Mouse (Mus musculus) embryonic facial prominence, embryonic 11.5 days (tissue): ENCODE measurements around the gene Zfyve16. TPM values are rescaled to one million over a fixed set of nuclear protein-coding genes. Genes with fewer than 3 reads are reported as not detected.

Experiments
- ATAC-seq: fragments of 200-750 bp; cut with Nextera tagmentation; replicated peaks from 2 replicates; pipeline ENCODE4 v1.8.0; 2017; ENCODE audit warnings: low read depth; ENCODE audit not compliant: insufficient number of reproducible peaks, low FRiP score, low TSS enrichment
- DNase-seq: peaks from one replicate; pipeline ENCODE4 v3.0.0-alpha.2; 2015; ENCODE audit warnings: low spot score
- H3K27ac ChIP-seq: fragments of 300-500 bp; sonication (generic); replicated peaks from 2 replicates; pipeline ENCODE4 v1.5.1; 2014; ENCODE audit warnings: mild to moderate bottlenecking, low read depth, low read length, control low read depth
- H3K27me3 ChIP-seq: fragments of 300-500 bp; sonication (generic); 2 replicates; pipeline ENCODE4 v1.6.1; 2014; ENCODE audit warnings: mild to moderate bottlenecking, low read length, moderate library complexity, mixed read lengths; ENCODE audit not compliant: control insufficient read depth, insufficient read depth
- H3K36me3 ChIP-seq: fragments of 300-500 bp; sonication (generic); replicated peaks from 2 replicates; pipeline ENCODE4 v1.6.1; 2014; ENCODE audit warnings: low read depth, mild to moderate bottlenecking, low read length, moderate library complexity, mixed read lengths; ENCODE audit not compliant: control insufficient read depth, insufficient read depth
- H3K4me1 ChIP-seq: fragments of 300-500 bp; sonication (generic); 2 replicates; pipeline ENCODE4 v1.6.1; 2014; ENCODE audit warnings: low read length, mixed read lengths; ENCODE audit not compliant: control insufficient read depth, insufficient read depth
- H3K4me2 ChIP-seq: fragments of 300-500 bp; sonication (generic); 2 replicates; pipeline ENCODE4 v1.6.1; 2014; ENCODE audit warnings: low read depth, mild to moderate bottlenecking, control low read depth, low read length, moderate library complexity
- H3K4me3 ChIP-seq: fragments of 300-500 bp; sonication (generic); 2 replicates; pipeline ENCODE4 v1.5.1; 2014; ENCODE audit warnings: low read depth, low read length, control low read depth
- H3K9ac ChIP-seq: fragments of 300-500 bp; sonication (generic); replicated peaks from 2 replicates; pipeline ENCODE4 v1.6.1; 2014; ENCODE audit warnings: mild to moderate bottlenecking, control low read depth, low read length
- H3K9me3 ChIP-seq: fragments of 300-500 bp; sonication (generic); replicated peaks from 2 replicates; pipeline ENCODE4 v1.6.1; 2016; ENCODE audit warnings: mild to moderate bottlenecking, low read length, inconsistent platforms, mixed read lengths; ENCODE audit not compliant: control insufficient read depth
- WGBS: fragments of 180-500 bp; shearing (Covaris S2); extraction: QIAGEN DNeasy Blood & Tissue Kit; methylation state at CpG from one replicate; pipeline ENCODE4 v1.1.7; 2014; 5-methylcytosine and 5-hydroxymethylcytosine counted together
- polyA plus RNA-seq: library from polyadenylated mRNA; unstranded; fragments of >200 nt; fragmentation: Nextera tagmentation; extraction: Ambion mirVana; gene quantifications from 2 replicates; pipeline ENCODE4 v1.2.1, GENCODE M21; 2014

Zfyve16 gene
- polyA plus RNA-seq, 1 experiment from 2014 or later, result 18.5 TPM

DNA sequence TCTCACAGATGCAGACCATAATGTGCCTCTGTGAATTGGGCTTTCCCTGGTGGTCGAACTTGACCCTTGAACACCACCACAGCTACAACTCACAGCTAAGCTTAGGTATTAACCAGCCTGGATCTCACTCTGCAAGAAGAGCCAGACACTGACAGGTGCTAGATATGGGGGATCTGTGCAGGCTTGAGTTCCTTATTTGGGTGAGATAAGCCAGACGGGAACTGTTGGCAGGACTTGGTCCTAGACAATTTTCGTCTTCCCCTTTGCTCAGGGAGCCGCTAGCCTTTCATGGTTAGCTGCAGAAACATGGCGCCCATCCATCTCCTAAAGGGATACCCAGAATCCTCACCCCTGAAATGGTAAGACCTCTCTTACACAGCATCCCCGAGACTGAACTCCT is 10.3 kb upstream of the Zfyve16 start:
- Histone ChIP-seq H3K4me2 (no peak overlapping the region), H3K4me3 (no peak overlapping the region), H3K27me3 (no peaks in the 10 kb centered on the region), H3K9ac (no peak overlapping the region), H3K9me3 (no peaks in the 10 kb centered on the region), H3K36me3 (no peaks in the 10 kb centered on the region), H3K4me1 (no peaks in the 10 kb centered on the region), H3K27ac (no peak overlapping the region)
- ATAC-seq (no peak), DNase-seq (no peak)
- WGBS, result 81% methylated on average over 6 of the region's 6 CpGs

DNA sequence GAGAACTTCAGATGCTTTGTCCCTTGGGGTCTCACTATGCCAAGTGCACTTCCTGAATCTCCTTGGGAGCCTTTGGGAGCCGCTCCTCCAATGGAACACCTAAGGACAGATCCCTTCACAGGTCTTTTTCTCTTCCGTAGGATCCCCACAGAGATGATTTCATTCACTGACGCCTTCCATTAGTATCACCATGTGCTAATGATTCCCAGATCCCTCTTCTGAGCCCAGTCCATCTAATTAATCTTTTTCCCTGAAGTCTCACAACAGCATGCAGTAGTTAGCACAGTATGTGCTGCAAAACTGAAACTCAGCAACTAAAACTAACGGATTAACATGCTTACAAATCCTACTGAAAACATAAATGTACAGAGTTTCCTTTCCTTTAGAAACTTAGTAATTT is 8.5 kb upstream of the Zfyve16 start:
- no peak for DNase-seq
- Histone ChIP-seq H3K4me1 (no peaks in the 10 kb centered on the region), H3K9ac (no peak overlapping the region), H3K9me3 (no peaks in the 10 kb centered on the region), H3K27me3 (no peaks in the 10 kb centered on the region), H3K4me3 (no peak overlapping the region), H3K27ac (no peak overlapping the region), H3K36me3 (no peaks in the 10 kb centered on the region), H3K4me2 (no peak overlapping the region)
- no peak for ATAC-seq
- WGBS, result 48% methylated on average over 4 of the region's 4 CpGs

DNA sequence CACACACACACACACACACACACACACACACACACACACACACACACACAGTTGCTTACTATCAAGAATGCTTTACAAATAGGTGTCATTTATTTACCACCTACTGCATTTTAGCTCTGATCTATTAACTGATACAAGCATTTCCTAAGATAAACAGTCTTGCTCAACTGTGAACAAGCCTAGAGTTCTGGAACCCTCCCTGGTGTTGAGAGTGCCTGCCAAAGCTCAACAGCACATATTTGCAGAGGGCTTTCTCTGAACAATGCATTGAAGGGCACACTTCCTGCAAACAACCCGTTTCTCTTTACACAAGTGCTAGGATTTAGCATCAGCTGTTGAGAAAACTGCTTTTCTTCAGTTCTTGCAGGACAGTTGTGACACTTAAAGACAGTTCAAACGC is 3.1 kb upstream of the Zfyve16 start:
- H3K4me1 ChIP-seq, result no peaks in the 10 kb centered on the region
- WGBS, result 54% methylated on average over 2 of the region's 2 CpGs

DNA sequence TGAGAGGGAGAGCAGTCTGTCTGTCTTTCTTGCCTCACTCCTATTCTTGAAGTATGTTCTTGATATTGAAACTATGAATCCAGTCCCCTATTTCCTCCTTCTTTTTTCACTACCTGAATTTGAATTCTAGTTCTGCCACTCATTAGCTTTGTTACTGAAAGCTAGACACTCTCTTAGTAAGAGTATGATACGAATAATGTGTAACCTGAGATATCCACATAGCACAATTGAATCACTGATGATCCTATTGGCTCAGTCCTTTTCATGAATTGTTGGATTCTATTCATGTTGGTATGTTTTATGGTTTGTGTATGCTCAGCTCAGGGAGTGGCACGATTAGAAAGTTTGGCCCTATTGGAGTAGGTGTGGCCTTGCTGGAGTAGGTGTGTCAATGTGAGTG is 1.5 kb upstream of the Zfyve16 start:
- H3K9me3 ChIP-seq, result no peaks in the 10 kb centered on the region
- no peak overlapping the region for H3K27ac ChIP-seq
- H3K4me2 ChIP-seq, result no peak overlapping the region
- no peaks in the 10 kb centered on the region for H3K36me3 ChIP-seq
- H3K9ac ChIP-seq, result no peak overlapping the region
- H3K27me3 ChIP-seq, result no peaks in the 10 kb centered on the region
- ATAC-seq (no peak), DNase-seq (no peak)
- H3K4me1 ChIP-seq, result no peaks in the 10 kb centered on the region
- 89% methylated on average over 2 of the region's 2 CpGs for WGBS
- H3K4me3 ChIP-seq, result no peak overlapping the region

More for the DNA sequence above, 3.1 kb upstream of the Zfyve16 start:
- H3K27ac ChIP-seq, result no peak overlapping the region
- no peak overlapping the region for H3K4me2 ChIP-seq
- no peaks in the 10 kb centered on the region for H3K27me3 ChIP-seq
- ATAC-seq, result no peak
- DNase-seq, result no peak
- H3K9me3 ChIP-seq, result no peaks in the 10 kb centered on the region
- no peak overlapping the region for H3K9ac ChIP-seq
- H3K36me3 ChIP-seq, result no peaks in the 10 kb centered on the region
- H3K4me3 ChIP-seq, result no peak overlapping the region

DNA sequence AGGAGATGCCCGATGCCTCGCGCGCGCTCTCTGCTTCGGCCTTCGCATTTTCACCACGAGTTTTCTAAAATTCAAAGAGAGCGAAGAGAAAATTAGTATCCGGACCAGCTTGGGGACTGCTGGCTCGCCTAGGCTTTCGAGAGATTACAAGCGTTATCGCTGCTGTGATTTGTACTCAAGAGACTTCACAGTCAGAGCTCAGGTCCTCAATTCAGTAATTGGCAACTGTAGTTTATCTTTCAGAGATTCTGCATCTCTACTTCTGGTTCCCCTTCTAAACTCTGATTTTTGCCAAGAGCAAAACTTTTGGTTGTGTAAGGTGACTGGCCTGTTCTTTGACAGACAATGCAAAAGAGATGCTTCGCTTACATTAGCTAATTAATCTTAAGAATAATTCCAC is 569 bp upstream of the Zfyve16 start:
- peak overlapping the region; percentile 86 for H3K27ac ChIP-seq
- H3K9ac ChIP-seq, result peak overlapping the region; percentile 86
- whole genome bisulfite sequencing, result 5% methylated on average over 15 of the region's 15 CpGs
- peak overlapping the region; percentile 61 for H3K4me3 ChIP-seq
- ATAC-seq, result 0 out of 2 replicates have a peak, but pooled peaks have one; percentile 2
- no peaks in the 10 kb centered on the region for H3K9me3 ChIP-seq
- no peaks in the 10 kb centered on the region for H3K27me3 ChIP-seq
- peak overlapping the region; percentile 61 for H3K4me2 ChIP-seq
- H3K4me1 ChIP-seq, result no peaks in the 10 kb centered on the region
- DNase-seq, result no peak
- H3K36me3 ChIP-seq, result no peaks in the 10 kb centered on the region

DNA sequence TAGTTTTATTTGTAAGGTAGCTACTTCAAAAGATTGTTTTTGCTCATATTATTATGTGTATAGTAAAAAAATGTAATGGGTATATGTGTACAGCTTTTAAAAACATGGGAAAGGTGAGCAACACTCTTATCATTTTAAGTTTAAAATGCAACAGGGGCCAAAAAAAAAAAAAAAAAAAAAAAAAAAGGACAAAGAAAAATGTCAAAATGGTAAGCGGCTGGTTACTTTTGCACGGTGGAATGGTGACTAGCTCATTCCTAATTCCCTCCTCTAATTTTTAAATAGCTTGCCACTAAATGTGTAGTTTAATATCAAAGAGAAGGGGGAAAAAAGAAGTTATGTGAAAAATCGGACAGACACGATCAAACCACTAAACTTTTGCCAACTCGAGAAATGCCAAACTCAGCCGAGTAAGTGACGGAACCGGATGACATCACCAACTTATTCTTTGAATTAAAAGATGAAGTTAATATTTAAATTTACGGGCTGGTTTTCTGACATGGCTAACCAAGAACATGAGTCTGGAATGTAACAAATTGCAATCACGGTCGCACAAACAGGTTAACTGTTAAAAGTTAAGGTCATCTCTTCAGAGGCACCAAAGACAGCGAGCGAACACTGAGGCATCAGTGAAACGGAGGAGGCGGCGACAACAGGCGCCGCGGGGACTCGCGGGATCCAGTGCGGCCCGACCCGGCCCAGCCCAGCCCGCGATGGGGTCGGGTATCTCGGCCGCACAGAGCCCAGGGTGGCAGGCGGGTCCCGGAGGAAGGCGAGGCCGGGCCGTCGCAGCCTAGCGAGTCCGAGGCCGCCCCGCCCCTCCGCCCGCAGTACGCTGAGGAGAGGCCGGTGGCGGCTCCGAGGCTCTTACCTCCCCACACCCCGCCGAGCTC is 594 bp downstream of the Zfyve16 start:
- peak overlapping the region; percentile 65 for H3K4me2 ChIP-seq
- H3K9me3 ChIP-seq, result no peaks in the 10 kb centered on the region
- ATAC-seq (peak; percentile 96; the same call in 1 of the 2 replicates), DNase-seq (peak; percentile 56)
- H3K27me3 ChIP-seq, result no peaks in the 10 kb centered on the region
- WGBS, result 2% methylated on average over 44 of the region's 47 CpGs
- H3K36me3 ChIP-seq, result no peaks in the 10 kb centered on the region
- peak overlapping the region; percentile 61 for H3K4me3 ChIP-seq
- peak overlapping the region; percentile 86 for H3K9ac ChIP-seq
- H3K4me1 ChIP-seq, result no peaks in the 10 kb centered on the region
- H3K27ac ChIP-seq, result peak overlapping the region; percentile 86

DNA sequence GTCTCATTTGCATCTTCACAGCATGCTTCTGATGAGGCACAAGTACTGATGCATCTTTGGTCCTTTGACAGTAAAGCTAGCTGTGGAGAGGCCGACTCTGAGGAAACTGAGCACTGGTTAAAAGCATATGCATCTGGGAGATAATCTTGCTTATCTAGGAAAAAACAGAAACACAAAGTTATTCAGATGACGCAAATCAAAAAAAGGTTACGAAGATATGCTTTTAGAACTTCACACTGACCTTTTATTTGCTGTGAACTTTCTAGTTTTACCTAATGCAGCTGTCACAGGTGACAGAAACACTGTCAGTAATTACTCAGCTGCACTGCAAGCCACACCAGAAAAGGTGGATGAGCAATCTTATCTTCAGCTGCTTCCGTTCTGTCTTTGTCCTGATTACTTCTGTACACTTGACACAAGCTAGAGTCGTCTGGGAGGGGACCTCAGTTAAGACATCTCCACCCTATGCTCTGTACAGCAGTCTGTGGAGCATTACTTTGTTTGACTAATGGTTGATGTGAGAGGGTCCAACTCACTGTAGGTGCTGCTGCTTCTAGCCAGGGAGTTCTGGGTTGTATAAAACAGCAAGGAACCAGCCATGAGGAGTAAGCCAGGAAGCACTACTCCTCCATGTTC is 7.4 kb downstream of the Zfyve16 start:
- no peak for ATAC-seq

DNA sequence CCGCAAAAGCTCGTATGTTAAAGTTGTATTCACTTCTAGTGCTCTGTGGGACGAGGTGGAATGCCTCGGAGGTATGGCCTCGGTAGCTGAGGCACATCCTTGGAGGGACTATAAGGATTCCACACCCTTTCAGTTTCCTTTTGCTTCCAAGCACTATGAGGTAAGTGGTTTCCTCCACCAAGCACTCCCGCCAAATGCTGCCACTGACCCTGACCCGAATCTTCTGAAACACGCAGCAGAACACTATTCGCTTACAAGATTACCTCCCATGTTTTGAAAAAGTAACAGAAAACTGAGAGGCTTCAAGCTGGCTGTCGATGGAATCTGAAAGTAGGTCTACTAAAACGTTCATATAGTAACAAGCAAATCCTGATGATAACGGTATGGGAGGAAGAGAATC is 25.8 kb downstream of the Zfyve16 start:
- Histone ChIP-seq H3K4me2 (no peak overlapping the region), H3K27me3 (no peaks in the 10 kb centered on the region), H3K4me3 (no peak overlapping the region), H3K9me3 (no peaks in the 10 kb centered on the region), H3K27ac (no peak overlapping the region), H3K36me3 (no peaks in the 10 kb centered on the region; the same call in 1 of the 2 replicates), H3K4me1 (no peaks in the 10 kb centered on the region), H3K9ac (no peak overlapping the region)
- DNase-seq (no peak), ATAC-seq (no peak)
- 86% methylated on average over 12 of the region's 12 CpGs for WGBS

More for the DNA sequence above, 7.4 kb downstream of the Zfyve16 start:
- Histone ChIP-seq H3K36me3 (no peaks in the 10 kb centered on the region; the same call in 1 of the 2 replicates), H3K4me1 (no peaks in the 10 kb centered on the region), H3K9ac (no peak overlapping the region), H3K27ac (no peak overlapping the region), H3K27me3 (no peaks in the 10 kb centered on the region), H3K9me3 (no peaks in the 10 kb centered on the region), H3K4me2 (no peak overlapping the region), H3K4me3 (no peak overlapping the region)
- 94% methylated on average over 5 of the region's 5 CpGs for WGBS
- no peak for DNase-seq
